Mouse (Mus musculus) hindbrain, embryonic 15.5 days (tissue): ENCODE data around the gene Defb5. TPM values are rescaled to one million over a fixed set of nuclear protein-coding genes. Genes with fewer than 3 reads are reported as not detected.
"Not testable (repeated sequence)": the region's sequence is repeated elsewhere in the genome, so short reads cannot be mapped to it uniquely, and the experiment has no call there.

Experiments used
- ATAC-seq: fragments of 200-750 bp; cut with Nextera tagmentation; 2 replicates; pipeline ENCODE4 v1.8.0; 2017; ENCODE audit warnings: low read depth, moderate number of reproducible peaks, moderate TSS enrichment; ENCODE audit not compliant: low FRiP score
- H3K27ac ChIP-seq: fragments of 300-500 bp; sonication (generic); replicated peaks from 2 replicates; pipeline ENCODE4 v1.5.1; 2015; ENCODE audit warnings: mild to moderate bottlenecking, inconsistent platforms
- H3K27me3 ChIP-seq: fragments of 300-500 bp; sonication (generic); 2 replicates; pipeline ENCODE4 v1.6.1; 2015; ENCODE audit warnings: control low read depth, inconsistent platforms
- H3K36me3 ChIP-seq: fragments of 300-500 bp; sonication (generic); 2 replicates; pipeline ENCODE4 v1.6.1; 2015; ENCODE audit warnings: control low read depth, inconsistent platforms
- H3K4me1 ChIP-seq: fragments of 300-500 bp; sonication (generic); replicated peaks from 2 replicates; pipeline ENCODE4 v1.6.1; 2015; ENCODE audit warnings: control low read depth, inconsistent platforms
- H3K4me2 ChIP-seq: fragments of 300-500 bp; sonication (generic); 2 replicates; pipeline ENCODE4 v1.6.1; 2015; ENCODE audit warnings: moderate library complexity, mild to moderate bottlenecking, inconsistent platforms
- H3K4me3 ChIP-seq: fragments of 300-500 bp; sonication (generic); 2 replicates; pipeline ENCODE4 v1.5.1; 2015; ENCODE audit warnings: mild to moderate bottlenecking, inconsistent platforms
- H3K9ac ChIP-seq: fragments of 300-500 bp; sonication (generic); 2 replicates; pipeline ENCODE4 v1.6.1; 2015; ENCODE audit warnings: inconsistent platforms
- H3K9me3 ChIP-seq: fragments of 300-500 bp; sonication (generic); 2 replicates; pipeline ENCODE4 v1.6.1; 2016; ENCODE audit warnings: control low read depth, inconsistent platforms
- WGBS: fragments of 180-500 bp; shearing (Covaris S2); methylation state at CpG from one replicate; pipeline ENCODE4 v1.1.7; 2015; 5-methylcytosine and 5-hydroxymethylcytosine counted together
- polyA plus RNA-seq: library from polyadenylated mRNA; unstranded; fragments of >200 nt; fragmentation: Nextera tagmentation; extraction: Ambion mirVana; gene quantifications from 2 replicates; pipeline ENCODE4 v1.2.1, GENCODE M21; 2015

The Defb5 gene
- not detected in 2 replicates for polyA plus RNA-seq

DNA sequence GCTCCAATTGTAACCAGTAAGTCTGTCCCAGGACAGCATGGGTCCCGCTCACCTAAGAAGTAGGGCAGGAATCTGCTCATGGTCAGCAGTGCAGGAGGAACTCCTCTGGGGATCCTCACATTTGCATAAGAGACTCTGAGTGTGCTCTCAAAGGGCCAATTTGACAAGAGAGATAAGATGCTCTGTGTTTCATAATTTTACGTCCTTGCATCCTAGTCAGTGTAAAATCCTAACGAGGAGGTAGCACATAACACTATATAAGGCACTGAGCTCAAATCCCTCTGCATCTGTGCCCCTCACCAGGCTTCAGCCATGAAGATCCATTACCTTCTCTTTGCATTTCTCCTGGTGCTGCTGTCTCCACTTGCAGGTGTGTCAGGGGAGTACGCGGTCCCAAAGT lies at the start of gene Defb5:
Gene Defb5 (plus strand): TSS at position 301 of the 400 bp plus-strand sequence.
- Histone ChIP-seq H3K4me3 (no peak within 1 kb of the TSS), H3K4me2 (no peak within 1 kb of the TSS), H3K36me3 (no peaks in the 10 kb centered on the region), H3K9me3 (no peaks in the 10 kb centered on the region; the same call in 1 of the 2 replicates), H3K27ac (no peak within 1 kb of the TSS), H3K9ac (no peak within 1 kb of the TSS), H3K4me1 (no peaks in the 10 kb centered on the region), H3K27me3 (no peaks in the 10 kb centered on the region)
- WGBS, result 92% methylated on average over 5 of the region's 5 CpGs
- ATAC-seq, result no peak

DNA sequence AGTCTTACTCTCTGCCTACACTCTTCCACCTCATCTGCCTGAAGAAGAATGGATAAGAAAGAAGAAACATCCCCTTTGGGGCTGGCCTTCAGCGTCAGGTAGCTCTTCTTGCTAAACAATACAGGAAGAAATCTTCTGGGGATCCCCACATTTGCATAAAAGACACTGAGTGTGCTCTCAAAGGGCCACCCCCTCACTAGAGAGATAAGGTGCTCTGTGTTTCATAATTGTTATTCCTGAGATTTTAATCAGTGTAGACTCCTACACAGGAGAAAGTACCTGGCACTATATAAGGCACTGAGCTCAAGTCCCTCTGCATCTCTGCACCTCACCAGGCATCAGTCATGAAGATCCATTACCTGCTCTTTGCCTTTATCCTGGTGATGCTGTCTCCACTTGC lies 22.2 kb upstream of the Defb5 start, which contains the start of gene Defb6:
Gene Defb6 (plus strand): TSS at position 318 of the 400 bp plus-strand sequence.
- H3K4me2 ChIP-seq, result no peak within 1 kb of the TSS
- no peak within 1 kb of the TSS for H3K27ac ChIP-seq
- WGBS, result 49% methylated on average over 1 of the region's 1 CpGs
- no peaks in the 10 kb centered on the region for H3K36me3 ChIP-seq
- no peaks in the 10 kb centered on the region for H3K27me3 ChIP-seq
- H3K9ac ChIP-seq, result no peak within 1 kb of the TSS
- H3K9me3 ChIP-seq, result no peaks in the 10 kb centered on the region
- no peak within 1 kb of the TSS for H3K4me3 ChIP-seq
- ATAC-seq, result no peak
- H3K4me1 ChIP-seq, result no peaks in the 10 kb centered on the region

DNA sequence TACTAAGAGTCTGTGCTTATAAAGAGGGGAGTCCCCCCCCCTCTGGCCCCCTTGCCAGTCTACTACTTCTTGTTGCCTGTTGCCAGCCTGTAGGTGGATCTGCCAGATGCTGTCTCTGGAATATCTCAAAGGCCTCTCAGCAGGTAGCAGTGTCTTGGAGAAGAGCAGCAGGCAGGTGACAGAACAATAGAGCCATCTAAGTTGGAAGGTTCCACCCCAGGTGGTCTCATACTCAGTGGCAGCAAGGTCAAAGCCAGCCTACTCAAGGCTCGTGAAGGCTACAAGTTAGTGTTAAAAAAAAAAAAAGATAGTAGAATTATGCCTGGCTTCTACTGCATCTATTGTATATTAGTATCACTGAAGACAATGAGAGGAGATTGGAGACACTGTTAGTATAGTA lies 9.3 kb upstream of the Defb5 start:
- no peaks in the 10 kb centered on the region for H3K27me3 ChIP-seq
- 36% methylated on average over 1 of the region's 1 CpGs for WGBS
- no peak overlapping the region for H3K27ac ChIP-seq
- H3K4me3 ChIP-seq, result no peak overlapping the region
- no peaks in the 10 kb centered on the region for H3K36me3 ChIP-seq
- H3K4me2 ChIP-seq, result no peak overlapping the region
- H3K4me1 ChIP-seq, result no peaks in the 10 kb centered on the region
- H3K9ac ChIP-seq, result no peak overlapping the region
- ATAC-seq, result no peak
- no peaks in the 10 kb centered on the region for H3K9me3 ChIP-seq

DNA sequence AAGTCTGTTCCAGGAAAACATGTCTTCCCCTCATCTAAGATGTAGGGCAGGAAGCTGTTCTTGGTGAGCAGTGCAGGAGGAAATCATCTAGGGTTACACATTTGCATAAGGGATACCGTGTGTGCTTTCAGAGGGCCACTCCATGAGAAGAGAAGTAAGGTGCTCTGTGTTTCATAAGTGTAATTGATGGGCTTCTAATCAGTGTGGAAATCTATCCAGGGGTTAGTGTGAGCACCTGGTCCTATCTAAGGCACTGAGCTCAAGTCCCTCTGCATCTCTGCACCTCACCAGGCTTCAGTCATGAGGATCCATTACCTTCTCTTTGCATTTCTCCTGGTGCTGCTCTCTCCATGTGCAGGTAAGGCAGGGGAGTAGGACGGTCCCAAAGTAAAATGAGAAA lies 7.8 kb upstream of the Defb5 start, which contains the start of gene Defb46:
Gene Defb46 (plus strand): TSS at position 301 of the 400 bp plus-strand sequence.
- no peak within 1 kb of the TSS for H3K4me3 ChIP-seq
- WGBS, result 89% methylated on average over 2 of the region's 2 CpGs
- H3K36me3 ChIP-seq, result no peaks in the 10 kb centered on the region
- no peak for ATAC-seq
- H3K4me1 ChIP-seq, result no peaks in the 10 kb centered on the region
- no peak within 1 kb of the TSS for H3K9ac ChIP-seq
- no peaks in the 10 kb centered on the region for H3K9me3 ChIP-seq
- H3K4me2 ChIP-seq, result no peak within 1 kb of the TSS
- H3K27me3 ChIP-seq, result no peaks in the 10 kb centered on the region
- H3K27ac ChIP-seq, result no peak within 1 kb of the TSS

DNA sequence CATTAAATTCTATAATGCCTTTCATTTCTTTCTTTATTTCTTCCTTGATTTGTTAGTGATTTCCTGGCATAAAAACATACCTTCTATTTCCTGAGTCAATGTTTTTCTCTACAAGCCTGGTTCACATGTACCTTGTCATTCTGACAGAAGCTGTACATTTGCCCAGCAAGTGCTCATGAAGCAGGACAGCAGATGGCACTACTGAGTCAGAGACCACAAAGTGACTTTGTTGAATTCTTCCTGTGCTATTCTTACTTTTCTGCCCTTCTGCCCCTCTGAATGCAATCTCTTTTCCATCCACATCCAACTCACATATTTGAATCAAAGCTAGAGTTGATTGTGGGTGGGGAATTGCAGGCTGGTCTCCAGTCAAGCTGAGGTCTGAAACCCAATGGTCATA lies 10.8 kb downstream of the Defb5 start:
- Histone ChIP-seq H3K27ac (no peak overlapping the region), H3K4me2 (no peak overlapping the region), H3K9me3 (0 out of 2 replicates have a peak, but pooled peaks cover 3% of the 10 kb centered on the region), H3K27me3 (no peaks in the 10 kb centered on the region), H3K4me1 (no peaks in the 10 kb centered on the region), H3K9ac (no peak overlapping the region), H3K36me3 (no peaks in the 10 kb centered on the region), H3K4me3 (no peak overlapping the region)
- no peak for ATAC-seq

DNA sequence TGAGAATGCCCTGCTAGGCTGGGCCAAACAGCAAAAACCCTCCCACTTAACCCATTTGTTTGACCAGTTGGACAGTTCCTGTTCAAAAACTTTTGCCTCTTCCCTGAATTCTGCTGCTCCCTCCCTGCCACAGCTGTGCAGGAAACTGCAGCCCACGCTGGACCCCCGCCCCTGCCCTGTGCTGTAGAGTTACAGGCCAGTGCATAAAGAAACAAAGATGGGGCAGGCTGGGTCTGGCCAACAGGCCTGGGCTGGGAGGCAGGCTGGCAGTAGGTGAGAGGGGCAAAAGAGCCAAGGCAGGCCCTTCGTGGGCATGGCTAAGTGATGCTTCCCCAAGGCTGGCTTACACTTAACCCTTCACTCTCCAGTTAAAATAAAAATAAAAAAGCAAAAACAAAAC lies 12.3 kb downstream of the Defb5 start:
- Histone ChIP-seq H3K4me2 (no peak overlapping the region), H3K27me3 (no peaks in the 10 kb centered on the region), H3K9ac (no peak overlapping the region), H3K4me1 (no peaks in the 10 kb centered on the region), H3K36me3 (no peaks in the 10 kb centered on the region), H3K27ac (no peak overlapping the region), H3K4me3 (no peak overlapping the region), H3K9me3 (0 out of 2 replicates have a peak, but pooled peaks cover 3% of the 10 kb centered on the region)
- 62% methylated on average over 3 of the region's 3 CpGs for WGBS
- no peak for ATAC-seq

DNA sequence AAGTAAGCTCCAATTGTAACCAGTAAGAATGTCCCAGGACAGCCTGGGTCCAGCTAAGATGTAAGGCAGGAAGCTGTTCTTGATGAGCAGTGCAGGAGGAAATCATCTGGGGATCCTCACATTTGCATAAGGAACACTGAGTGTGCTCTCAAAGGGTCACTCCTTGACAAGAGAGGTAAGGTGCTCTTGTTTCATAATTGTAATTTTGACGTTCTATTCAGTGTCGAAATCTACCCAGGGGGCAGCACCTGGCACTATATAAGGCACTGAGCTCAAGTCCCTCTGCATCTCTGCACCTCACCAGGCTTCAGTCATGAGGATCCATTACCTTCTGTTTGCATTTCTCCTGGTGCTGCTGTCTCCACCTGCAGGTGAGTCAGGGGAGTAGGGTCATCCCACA lies 45.7 kb downstream of the Defb5 start, which contains the start of gene Defb3:
Gene Defb3 (plus strand): TSS at position 301 of the 400 bp plus-strand sequence.
- not testable (repeated sequence) for H3K4me3 ChIP-seq, H3K27ac ChIP-seq, H3K4me2 ChIP-seq, H3K9me3 ChIP-seq, H3K9ac ChIP-seq, ATAC-seq, H3K36me3 ChIP-seq, H3K27me3 ChIP-seq, H3K4me1 ChIP-seq
- WGBS, result 58% methylated on average over 2 of the region's 2 CpGs

DNA sequence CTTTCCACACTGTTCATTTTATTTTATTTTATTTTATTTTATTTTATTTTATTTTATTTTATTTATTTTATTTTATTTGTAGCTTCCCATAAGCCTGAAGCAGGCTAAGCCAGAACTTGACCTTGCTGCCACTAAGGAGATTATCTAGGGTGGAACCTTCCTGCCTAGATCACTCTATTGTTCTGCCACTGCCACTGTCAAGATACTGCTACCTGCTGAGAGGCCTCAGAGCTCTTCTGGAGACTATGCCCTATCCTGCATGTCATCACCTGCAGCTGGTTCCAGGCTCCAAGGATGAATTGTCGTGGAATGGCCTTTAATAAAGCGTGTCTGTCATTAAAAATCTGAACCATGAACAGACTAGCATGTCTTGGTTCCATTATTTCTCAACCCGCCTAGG lies 51.0 kb downstream of the Defb5 start:
- not testable (repeated sequence) for H3K9ac ChIP-seq, H3K9me3 ChIP-seq, H3K27me3 ChIP-seq, H3K27ac ChIP-seq, H3K4me2 ChIP-seq, ATAC-seq, H3K36me3 ChIP-seq, H3K4me1 ChIP-seq, H3K4me3 ChIP-seq
- 69% methylated on average over 3 of the region's 3 CpGs for WGBS

Other genes starting within 250 kb of the Defb5 start
- not detected in 2 replicates for gene Defb38, start 221.0 kb upstream of the Defb5 start, polyA plus RNA-seq
- not detected in 2 replicates for gene Defb39, start 182.8 kb upstream of the Defb5 start, polyA plus RNA-seq
- not detected in 2 replicates for gene Defb12, start 132.7 kb upstream of the Defb5 start, polyA plus RNA-seq
- not detected in 2 replicates for gene Defb34, start 123.8 kb upstream of the Defb5 start, polyA plus RNA-seq
- gene Gm45826, start 106.8 kb upstream of the Defb5 start, polyA plus RNA-seq, result not detected in 2 replicates
- gene Defb14, start 53.2 kb upstream of the Defb5 start, polyA plus RNA-seq, result not detected in 2 replicates
- not detected in 2 replicates for gene Defb4, start 48.9 kb upstream of the Defb5 start, polyA plus RNA-seq
- not detected in 2 replicates for gene Defb6, start 22.1 kb upstream of the Defb5 start, polyA plus RNA-seq
- gene Defb46, start 7.7 kb upstream of the Defb5 start, polyA plus RNA-seq, result not detected in 2 replicates
- not detected in 2 replicates for gene Defb3, start 45.8 kb downstream of the Defb5 start, polyA plus RNA-seq
- not detected in 2 replicates for gene Defb8, start 200.0 kb downstream of the Defb5 start, polyA plus RNA-seq
- not detected in 2 replicates for gene Defb7, start 247.5 kb downstream of the Defb5 start, polyA plus RNA-seq